Mouse (Mus musculus) v-Abl transformed pro-B cells (cell line): Measurements from ENCODE around the gene Rab11fip3.

Experiments
- in situ Hi-C, 2 experiments: fragments of 400-800 bp; cut with MboI; formaldehyde crosslinking; loops; one replicate each; pipeline ENCODE4 v1.15.1; 2025; ENCODE audit not compliant: unreplicated experiment in 2 of 2

Gene Rab11fip3

DNA sequence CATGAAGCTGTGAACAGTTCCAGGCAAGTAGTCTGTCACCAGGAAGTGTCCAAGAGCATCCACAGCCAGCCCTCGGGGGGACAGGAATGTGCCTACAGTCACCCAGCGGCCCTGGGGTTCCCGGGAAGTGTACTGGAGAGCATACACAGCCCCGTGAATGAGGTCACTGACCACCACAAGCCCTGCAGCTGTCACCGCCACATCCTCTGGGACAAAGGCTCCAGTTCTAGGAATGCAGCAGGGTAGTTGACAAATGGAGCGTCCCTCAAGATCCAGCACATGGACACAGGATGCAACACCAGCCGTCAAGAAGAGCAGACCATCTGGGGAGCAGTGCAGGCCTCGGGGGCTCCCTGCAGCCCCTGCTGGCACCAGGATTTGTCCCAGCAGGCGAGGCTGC lies 125.6 kb downstream of the Rab11fip3 start:
- in situ Hi-C loops: no loop called here

DNA sequence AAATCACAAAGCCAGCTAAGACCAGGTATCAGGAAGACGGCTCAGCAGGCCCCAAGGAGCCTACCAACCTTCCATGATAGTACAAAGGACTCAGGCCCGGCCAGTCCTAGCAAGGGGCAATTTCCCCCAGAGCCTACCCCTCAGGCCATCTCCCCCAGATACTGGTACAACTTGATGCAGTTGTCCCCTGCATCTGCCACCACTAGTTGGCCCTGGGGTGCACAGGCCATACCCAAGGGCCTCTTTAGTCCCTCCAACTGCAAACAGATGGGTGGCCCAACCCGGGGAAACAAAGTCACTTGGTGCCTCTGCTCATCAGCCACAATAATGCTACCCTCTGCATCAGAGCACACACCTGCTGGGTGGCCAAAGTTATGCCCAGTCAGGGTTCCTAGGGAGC lies 126.1 kb downstream of the Rab11fip3 start:
- in situ Hi-C loops: no loop called here

DNA sequence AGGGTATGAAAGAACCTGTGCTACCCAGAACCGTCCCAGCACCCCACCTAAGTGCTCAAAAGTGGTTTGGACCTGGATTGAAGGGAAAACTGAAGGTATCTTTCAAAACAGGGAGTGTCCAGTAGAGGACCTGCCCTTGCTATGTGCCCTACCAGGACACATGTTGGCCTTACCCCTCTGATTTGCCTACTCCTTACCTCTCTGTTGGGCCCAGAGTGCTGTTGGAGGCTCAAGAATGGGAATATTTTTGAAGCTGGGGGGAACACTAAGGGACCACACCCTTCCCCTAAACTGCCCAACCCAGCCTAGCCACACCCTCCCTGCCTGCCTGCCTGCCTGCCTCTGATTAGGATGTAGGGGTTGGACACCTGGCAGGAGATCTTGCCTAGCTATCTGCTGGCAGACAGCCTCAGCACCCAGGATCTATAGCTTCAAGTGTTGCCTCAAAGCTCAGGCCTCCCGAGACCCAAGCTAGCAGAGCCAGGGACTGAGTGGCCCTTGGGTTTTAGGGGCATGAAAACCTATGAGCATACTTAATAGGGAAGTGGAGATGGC lies 126.7 kb downstream of the Rab11fip3 start:
- in situ Hi-C loops: no loop called here

DNA sequence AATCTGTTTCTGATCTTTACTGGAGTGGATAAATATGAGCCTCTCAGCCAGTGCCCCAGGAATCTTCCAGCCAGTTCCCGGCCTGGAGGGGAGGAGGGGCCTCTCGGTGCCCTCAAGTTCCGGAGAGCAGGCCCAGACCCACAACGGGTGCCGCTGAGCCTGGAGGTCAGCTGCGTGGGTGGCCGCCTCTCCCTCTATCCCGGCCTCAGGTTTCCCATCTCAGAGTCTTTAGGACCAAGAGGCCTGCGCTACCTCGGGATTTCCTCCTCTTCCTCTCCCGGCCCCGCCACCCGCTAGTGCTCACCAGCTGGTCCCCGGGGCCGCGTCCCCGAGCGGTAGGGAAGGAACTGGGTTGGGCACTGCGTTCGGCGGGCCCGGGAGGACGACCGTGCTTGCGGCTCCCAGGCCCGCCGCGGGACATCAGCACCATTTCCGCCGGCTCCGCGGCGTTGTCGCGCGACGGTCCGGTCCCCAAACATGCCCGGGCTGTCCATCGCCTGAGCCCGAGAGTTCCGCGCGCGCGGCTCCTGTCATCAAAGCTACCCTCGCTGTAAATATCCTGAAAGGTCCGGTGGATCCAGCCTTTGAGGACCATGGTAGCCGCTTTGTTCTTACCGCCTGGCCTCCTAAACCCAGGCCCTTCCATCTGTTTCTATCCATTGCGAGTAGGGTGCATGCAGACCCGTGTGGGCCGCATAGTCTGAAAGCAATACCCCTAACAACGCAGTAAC lies 127.7 kb downstream of the Rab11fip3 start:
- in situ Hi-C loops: no loop called here
